Mouse (Mus musculus): ENCODE data around the gene Gm49355. TPM values are rescaled to one million over a fixed set of nuclear protein-coding genes. Genes with fewer than 3 reads are reported as not detected.

The Gm49355 gene
- polyA plus RNA-seq, 1 experiment = 0.52 TPM

DNA sequence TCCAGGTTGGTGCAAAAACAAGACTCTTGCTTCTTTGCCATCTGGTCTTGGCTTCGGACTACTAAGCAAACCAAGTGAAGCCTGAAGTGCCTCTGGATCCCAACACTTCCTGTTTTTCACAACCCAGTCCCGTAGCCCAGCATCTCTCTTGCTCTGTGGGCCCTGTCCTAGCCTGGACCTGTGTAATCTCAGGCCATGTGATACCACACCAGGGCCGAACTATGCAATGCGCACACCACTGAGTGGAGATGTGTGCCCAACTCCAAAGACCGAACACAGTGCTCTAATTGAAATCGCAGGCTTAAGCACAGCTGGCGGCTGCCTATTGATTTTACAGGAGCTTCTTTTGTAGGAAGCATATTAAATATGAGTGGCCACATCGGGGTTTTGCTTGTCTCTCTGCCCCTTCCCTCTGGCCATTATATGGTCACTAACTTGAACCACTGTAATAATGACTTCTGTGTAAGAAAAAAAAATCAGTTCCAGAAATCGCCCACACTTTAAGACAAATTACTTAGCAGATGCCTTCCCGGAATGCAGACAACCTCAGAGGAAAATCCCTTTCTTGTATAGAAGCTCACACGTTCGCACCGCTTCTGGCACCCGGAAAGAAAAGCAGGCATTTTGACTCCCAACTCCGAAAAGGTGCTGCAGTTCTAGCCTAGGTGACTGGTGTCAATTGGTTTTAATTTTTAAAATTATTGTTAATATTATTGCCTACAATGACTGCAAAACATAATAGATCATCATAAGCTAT is 65.7 kb downstream of the Gm49355 start:
- no peak overlapping the region for H3K9ac ChIP-seq (ENCODE audit: low read depth, poor library complexity, severe bottlenecking)
- no peak for TF ChIP-seq POLR2A (IDR thresholded peaks at IDR 0.05; ENCODE audit: insufficient read depth, low read length)
- TF ChIP-seq CTCF (IDR thresholded peaks at IDR 0.05; ENCODE audit: low read depth, low read length) = no peak
- TF ChIP-seq EP300 (IDR thresholded peaks at IDR 0.05; ENCODE audit: insufficient read depth, low read depth, low read length) = no peak
- peaks cover 30% of the 10 kb centered on the region for H3K27me3 ChIP-seq (ENCODE audit: control insufficient read depth, insufficient read depth, low read length, poor library complexity, severe bottlenecking)
- H3K4me3 ChIP-seq (ENCODE audit: low read depth, low read length) = no peak overlapping the region
- H3K36me3 ChIP-seq (ENCODE audit: control insufficient read depth, insufficient read depth, low read length, poor library complexity, severe bottlenecking) = no peaks in the 10 kb centered on the region
- H3K9me3 ChIP-seq (replicated peaks; ENCODE audit: control insufficient read depth, insufficient read depth, low read length, poor library complexity, severe bottlenecking) = no peaks in the 10 kb centered on the region
- H3K4me1 ChIP-seq (ENCODE audit: control insufficient read depth, insufficient read depth, low read length) = peaks cover 2% of the 10 kb centered on the region
- H3K27ac ChIP-seq (ENCODE audit: insufficient read depth, low read length) = no peak overlapping the region

GRCm38 (mm10) chr14:12350271-12350916 is 66.6 kb downstream of the Gm49355 start:
- Histone ChIP-seq H3K9ac (ENCODE audit: low read depth, poor library complexity, severe bottlenecking) (no peak overlapping the region), H3K27me3 (ENCODE audit: control insufficient read depth, insufficient read depth, low read length, poor library complexity, severe bottlenecking) (peaks cover 23% of the 10 kb centered on the region), H3K36me3 (ENCODE audit: control insufficient read depth, insufficient read depth, low read length, poor library complexity, severe bottlenecking) (no peaks in the 10 kb centered on the region), H3K27ac (ENCODE audit: insufficient read depth, low read length) (no peak overlapping the region), H3K4me3 (ENCODE audit: low read depth, low read length) (no peak overlapping the region), H3K4me1 (ENCODE audit: control insufficient read depth, insufficient read depth, low read length) (peaks cover 2% of the 10 kb centered on the region), H3K9me3 (replicated peaks; ENCODE audit: control insufficient read depth, insufficient read depth, low read length, poor library complexity, severe bottlenecking) (no peaks in the 10 kb centered on the region)
- TF ChIP-seq CTCF (IDR thresholded peaks at IDR 0.05; ENCODE audit: low read depth, low read length) (no peak), EP300 (IDR thresholded peaks at IDR 0.05; ENCODE audit: insufficient read depth, low read depth, low read length) (no peak), POLR2A (IDR thresholded peaks at IDR 0.05; ENCODE audit: insufficient read depth, low read length) (no peak)

Other genes starting within 250 kb of the Gm49355 start
- gene 3830406C13Rik, start 197 bp downstream of the Gm49355 start, polyA plus RNA-seq (2011; ENCODE audit: insufficient read depth, insufficient read length, low read depth, missing spikeins) = 13.6 TPM in 2 replicates
- gene Fezf2, start 64.2 kb downstream of the Gm49355 start, polyA plus RNA-seq (2011; ENCODE audit: insufficient read depth, insufficient read length, low read depth, missing spikeins) = not detected in 2 replicates